15 mouse cellular contexts compared by ENCODE assay signal in genomic region chr12:105899294-105899909, GRCm38 (mm10).
DNase-seq lines count a peak whose midpoint lies in the region; ATAC-seq and TF ChIP-seq lines count a peak whose summit lies in the region.
"Had no signal": no experiment of that assay in that cellular context is flagged by ENCODE, and none has a peak within 500 bp of the region (broad histone marks: within the 10 kb centered on the region; RNA-seq: fewer than 3 reads in every experiment).

No protein-coding gene starts in this region.

- intact Hi-C loops in heart, postnatal 36 days (cut with DNase I) = no loop called here

- no peak for TF ChIP-seq POLR2A in MEL (IDR thresholded peaks at IDR 0.05; ENCODE audit: control insufficient read depth in 1 of 2, insufficient read depth in 1 of 2, low read depth in 1 of 2, low read length in 2 of 2, poor library complexity in 1 of 2)

- DNase-seq in MEL (ENCODE audit: low read depth, low spot score) (no peak), adipocyte (ENCODE audit: low spot score) (no peak)
- DNase-seq in embryonic facial prominence, embryonic 11.5 days (ENCODE audit: low spot score) = no peak
- no peak for DNase-seq in hindbrain, embryonic 10.5 days (ENCODE audit: low spot score)
- DNase-seq in right cerebral cortex, adult 18-20 months = no peak
- no peak for DNase-seq in heart, postnatal 36 days
- no peak for DNase-seq in lung, adult 18-20 months
- DNase-seq: adrenal gland, adult 8-10 months; cerebellum, adult 9-10 months; gastrocnemius, postnatal 10 days had no signal

- no peaks in the 10 kb centered on the region for H3K27me3 ChIP-seq in MEL (ENCODE audit: control insufficient read depth in 1 of 2, insufficient read depth in 2 of 2, low read length in 2 of 2)
- H3K27me3 ChIP-seq in embryonic facial prominence, embryonic 11.5 days (ENCODE audit: control insufficient read depth, insufficient read depth, low read length) = no peaks in the 10 kb centered on the region
- no peaks in the 10 kb centered on the region for H3K27me3 ChIP-seq in hindbrain, embryonic 10.5 days (ENCODE audit: insufficient read depth, poor library complexity, severe bottlenecking)
- no peaks in the 10 kb centered on the region for H3K27me3 ChIP-seq in midbrain, embryonic 13.5 days
- H3K27me3 ChIP-seq: lung, embryonic 15.5 days; Patski had no signal

- no peaks in the 10 kb centered on the region for H3K36me3 ChIP-seq in MEL (ENCODE audit: control insufficient read depth in 1 of 2, insufficient read depth in 2 of 2, low read length in 2 of 2)
- H3K36me3 ChIP-seq in embryonic facial prominence, embryonic 11.5 days (replicated peaks; ENCODE audit: control insufficient read depth, insufficient read depth, low read depth, low read length) = no peaks in the 10 kb centered on the region
- no peaks in the 10 kb centered on the region for H3K36me3 ChIP-seq in hindbrain, embryonic 10.5 days
- H3K36me3 ChIP-seq in midbrain, embryonic 13.5 days = no peaks in the 10 kb centered on the region
- H3K36me3 ChIP-seq: heart, embryonic 10.5 days; lung, embryonic 15.5 days had no signal

- H3K9me3 ChIP-seq in MEL (replicated peaks; ENCODE audit: insufficient read depth, low read length) = no peaks in the 10 kb centered on the region
- H3K9me3 ChIP-seq in embryonic facial prominence, embryonic 11.5 days (replicated peaks; ENCODE audit: control insufficient read depth, low read length) = peaks cover 11% of the 10 kb centered on the region
- H3K9me3 ChIP-seq in hindbrain, embryonic 10.5 days = peaks cover 42% of the 10 kb centered on the region
- peaks cover 22% of the 10 kb centered on the region for H3K9me3 ChIP-seq in midbrain, embryonic 13.5 days
- H3K9me3 ChIP-seq: lung, embryonic 15.5 days had no signal

- no peak overlapping the region for H3K4me3 ChIP-seq in MEL (ENCODE audit: control insufficient read depth in 1 of 2, insufficient read depth in 1 of 2, low read depth in 2 of 2, low read length in 2 of 2)
- H3K4me3 ChIP-seq in embryonic facial prominence, embryonic 11.5 days (ENCODE audit: low read depth, low read length) = no peak overlapping the region
- H3K4me3 ChIP-seq in hindbrain, embryonic 10.5 days = no peak overlapping the region
- no peak overlapping the region for H3K4me3 ChIP-seq in midbrain, embryonic 13.5 days (replicated peaks)
- H3K4me3 ChIP-seq: heart, embryonic 10.5 days; lung, embryonic 15.5 days had no signal

- no peak for TF ChIP-seq CTCF in MEL (IDR thresholded peaks at IDR 0.05 in 2 of 3, conservative IDR thresholded peaks at IDR 0.05 in 1 of 3; ENCODE audit: control insufficient read depth in 1 of 3, insufficient read depth in 1 of 3, low read depth in 2 of 3, low read length in 3 of 3, poor library complexity in 1 of 3, severe bottlenecking in 1 of 3)

- no peak overlapping the region for H3K27ac ChIP-seq in MEL (ENCODE audit: control insufficient read depth, low read depth, low read length)
- no peak overlapping the region for H3K27ac ChIP-seq in embryonic facial prominence, embryonic 11.5 days (replicated peaks; ENCODE audit: low read depth, low read length)
- peak overlapping the region; percentile 54 for H3K27ac ChIP-seq in hindbrain, embryonic 10.5 days
- H3K27ac ChIP-seq in midbrain, embryonic 13.5 days = peak overlapping the region; percentile 77
- H3K27ac ChIP-seq: heart, embryonic 10.5 days; lung, embryonic 15.5 days had no signal

- 65% methylated on average over 9 of the region's 9 CpGs for WGBS in embryonic facial prominence, embryonic 11.5 days
- 69% methylated on average over 9 of the region's 9 CpGs for WGBS in hindbrain, embryonic 10.5 days
- WGBS in midbrain, embryonic 13.5 days = 49% methylated on average over 9 of the region's 9 CpGs

- 0 out of 2 replicates have a peak, but pooled peaks have one; percentile 47 for ATAC-seq in embryonic facial prominence, embryonic 11.5 days (replicated peaks; ENCODE audit: insufficient number of reproducible peaks, low FRiP score, low TSS enrichment, low read depth)
- ATAC-seq in midbrain, embryonic 13.5 days = peak; percentile 57; the same call in 1 of the 2 replicates
- ATAC-seq: CD4-positive, CD25-positive, alpha-beta regulatory T cell, adult 4 months; Patski had no signal

- TF ChIP-seq EP300 in MEL (IDR thresholded peaks at IDR 0.05; ENCODE audit: low read depth in 1 of 2, low read length in 2 of 2) = no peak

- no peak overlapping the region for H3K9ac ChIP-seq in MEL (ENCODE audit: control insufficient read depth, low read depth, low read length, poor library complexity, severe bottlenecking)
- no peak overlapping the region for H3K9ac ChIP-seq in embryonic facial prominence, embryonic 11.5 days (replicated peaks; ENCODE audit: low read length)
- no peak overlapping the region for H3K9ac ChIP-seq in midbrain, embryonic 13.5 days (replicated peaks)
- H3K9ac ChIP-seq: lung, embryonic 15.5 days had no signal

- no peaks in the 10 kb centered on the region for H3K4me1 ChIP-seq in MEL (ENCODE audit: control insufficient read depth in 1 of 2, insufficient read depth in 2 of 2, low read length in 2 of 2)
- no peaks in the 10 kb centered on the region; the same call in 1 of the 2 replicates for H3K4me1 ChIP-seq in embryonic facial prominence, embryonic 11.5 days (ENCODE audit: control insufficient read depth, insufficient read depth, low read length)
- H3K4me1 ChIP-seq in hindbrain, embryonic 10.5 days (replicated peaks) = peaks cover 10% of the 10 kb centered on the region
- peaks cover 21% of the 10 kb centered on the region for H3K4me1 ChIP-seq in midbrain, embryonic 13.5 days (replicated peaks)
- H3K4me1 ChIP-seq: lung, embryonic 15.5 days had no signal

- no peak overlapping the region for H3K4me2 ChIP-seq in embryonic facial prominence, embryonic 11.5 days (ENCODE audit: low read depth, low read length)
- peak overlapping the region; percentile 25 for H3K4me2 ChIP-seq in midbrain, embryonic 13.5 days (replicated peaks)
- H3K4me2 ChIP-seq: lung, embryonic 15.5 days had no signal

- TF ChIP-seq RAD21 in MEL (IDR thresholded peaks at IDR 0.05; ENCODE audit: low read depth, low read length) = no peak

- no peaks in the 10 kb centered on the region for H3K79me2 ChIP-seq in MEL (ENCODE audit: control insufficient read depth, insufficient read depth, low read length, poor library complexity)

TF ChIP-seq in MEL, 35 proteins besides CTCF, POLR2A, EP300 and RAD21:
- peak; percentile 26; the same call in 1 of the 2 replicates for TF ChIP-seq USF1 (IDR thresholded peaks at IDR 0.05; ENCODE audit: low read depth, low read length)
- no peak for TF ChIP-seq USF2 (IDR thresholded peaks at IDR 0.05; ENCODE audit: borderline replicate concordance in 1 of 2, insufficient read depth in 1 of 2, low read depth in 1 of 2, low read length in 2 of 2)
- TF ChIP-seq RCOR1 (IDR thresholded peaks at IDR 0.05; ENCODE audit: low read depth, low read length) = no peak
- TF ChIP-seq MAX (IDR thresholded peaks at IDR 0.05; ENCODE audit: low read length) = no peak

Comparison
In these comparisons a context has a peak if more than half of its experiments do, and no peak if none do; other contexts are left out.
1. H3K27ac ChIP-seq: peak in hindbrain, embryonic 10.5 days (single experiment) and midbrain, embryonic 13.5 days (single experiment); none in MEL (single experiment) and embryonic facial prominence, embryonic 11.5 days (single experiment).